Mouse (Mus musculus): ENCODE measurements around the gene Mrpl30.

- no peak for TF ChIP-seq CTCF (IDR thresholded peaks at IDR 0.05; ENCODE audit: borderline replicate concordance, control insufficient read depth, extremely low read depth, insufficient read depth, low read length, poor library complexity)
- TF ChIP-seq POLR2A (IDR thresholded peaks at IDR 0.05; ENCODE audit: control insufficient read depth, extremely low read depth, insufficient read depth, low read length, poor library complexity): no peak
These were observed 1.1 kb downstream of the Mrpl30 start for GRCm38 (mm10) chr1:37891400-37891799.
